Mouse (Mus musculus) heart, adult 18-20 months (tissue): ENCODE measurements around the gene Naa50. TPM values are rescaled to one million over a fixed set of nuclear protein-coding genes. Genes with fewer than 3 reads are reported as not detected.

ENCODE experiments used
- DNase-seq, 2 experiments: peaks; one replicate each; pipeline ENCODE4 v3.0.0; 2021 to 2022; ENCODE audit warnings: mixed read lengths in 1 of 2
- total RNA-seq, 2 experiments: library from RNA; stranded (reverse); gene quantifications; 2 replicates each; pipeline ENCODE4 v1.2.3; 2021

Naa50 gene
- total RNA-seq, 2 experiments from 2014 or later, result 54.6 to 55.7 TPM

DNA sequence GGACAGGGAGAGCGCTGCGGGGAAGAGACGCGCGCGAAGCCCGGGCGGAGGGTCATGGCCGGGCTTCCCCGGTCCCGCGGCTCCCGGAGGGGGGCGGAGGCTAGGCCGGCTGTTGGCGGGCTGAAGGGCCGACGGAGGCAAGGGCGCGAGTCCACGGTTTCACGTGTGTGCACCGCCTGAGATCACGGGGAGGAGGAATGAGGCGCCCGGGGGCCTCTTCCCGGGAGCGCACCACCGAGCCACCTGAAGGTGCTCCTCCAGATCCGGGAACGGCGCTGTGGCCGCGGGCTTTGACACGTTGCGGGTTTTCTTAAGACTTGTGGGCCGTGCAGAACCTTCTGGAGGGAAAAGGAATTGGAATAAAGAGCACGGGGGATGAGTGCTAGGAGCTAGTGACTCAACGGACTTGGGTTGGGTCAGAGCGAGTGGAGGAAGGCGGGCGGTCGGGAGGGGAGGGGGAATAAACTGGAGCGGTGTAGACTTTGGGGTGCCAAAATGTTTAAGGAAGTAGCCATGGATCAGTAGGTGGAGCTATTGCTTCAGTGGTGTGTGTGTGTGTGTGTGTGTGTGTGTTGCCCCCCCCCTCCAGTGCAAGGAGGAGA is 657 bp downstream of the Naa50 start:
- peak; percentile 84 to 90 for DNase-seq

GRCm38 (mm10) chr16:44141483-44141882 is 1.9 kb downstream of the Naa50 start:
- peak; percentile 29 to 39 for DNase-seq

DNA sequence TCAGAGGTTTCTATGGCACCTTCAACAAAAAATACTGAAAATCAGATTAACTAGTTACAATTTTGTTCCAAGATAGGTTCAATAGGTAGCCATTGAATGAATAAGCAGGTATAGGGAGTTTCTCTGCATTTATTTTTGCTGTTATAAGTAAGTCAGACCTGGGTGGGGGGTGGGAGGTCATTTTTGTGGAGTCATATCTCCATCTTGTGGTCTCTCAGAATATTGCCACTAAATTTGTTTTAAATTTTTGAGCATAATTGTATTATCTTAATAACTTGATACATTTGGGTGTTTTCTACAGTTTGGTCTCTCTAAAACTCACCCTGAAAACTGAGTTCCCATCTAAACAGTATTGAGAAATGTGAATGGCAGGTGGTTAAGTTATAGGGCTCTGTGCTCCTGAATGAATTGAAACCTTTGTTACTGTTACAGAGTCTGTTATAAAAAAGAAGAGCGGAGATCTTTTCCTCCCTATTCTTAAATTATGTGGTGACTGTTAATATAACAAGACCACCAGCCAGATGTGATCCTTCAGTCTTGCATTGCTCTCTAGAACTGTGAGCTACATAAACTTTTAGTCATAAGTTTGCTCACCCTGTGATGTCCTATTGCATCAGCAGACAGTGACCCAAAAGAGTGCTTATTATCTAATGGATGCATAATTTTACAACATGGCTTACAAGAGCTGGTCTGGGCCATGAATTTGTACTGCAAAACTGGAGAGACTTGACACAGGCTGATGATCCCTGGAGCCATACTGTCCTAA is 9.6 kb downstream of the Naa50 start:
- no peak for DNase-seq

DNA sequence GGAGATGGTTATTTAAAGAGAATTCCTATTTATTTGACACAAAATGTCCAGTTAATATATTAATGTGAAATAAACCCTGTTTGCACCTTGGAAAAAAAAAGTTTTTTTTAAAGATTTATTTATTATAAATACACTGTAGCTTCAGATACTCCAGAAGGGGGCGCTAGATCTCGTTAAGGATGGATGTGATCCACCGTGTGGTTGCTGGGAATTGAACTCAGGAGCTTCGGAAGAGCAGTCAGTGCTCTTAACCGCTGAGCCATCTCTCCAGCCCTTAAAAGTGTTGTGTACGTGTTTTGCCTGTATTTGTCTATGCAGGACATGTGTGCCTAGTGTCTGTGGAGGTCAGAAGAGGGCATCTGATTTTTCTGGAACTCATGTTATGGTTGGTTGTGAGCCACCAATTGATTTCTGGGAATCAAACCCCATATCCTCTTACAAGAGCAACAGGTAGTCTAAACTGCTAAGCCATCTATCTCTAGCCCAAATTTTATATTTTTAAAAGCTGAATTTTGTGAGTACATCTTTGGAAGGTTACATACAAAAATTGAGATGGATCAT is 14.9 kb downstream of the Naa50 start:
- DNase-seq, result no peak

DNA sequence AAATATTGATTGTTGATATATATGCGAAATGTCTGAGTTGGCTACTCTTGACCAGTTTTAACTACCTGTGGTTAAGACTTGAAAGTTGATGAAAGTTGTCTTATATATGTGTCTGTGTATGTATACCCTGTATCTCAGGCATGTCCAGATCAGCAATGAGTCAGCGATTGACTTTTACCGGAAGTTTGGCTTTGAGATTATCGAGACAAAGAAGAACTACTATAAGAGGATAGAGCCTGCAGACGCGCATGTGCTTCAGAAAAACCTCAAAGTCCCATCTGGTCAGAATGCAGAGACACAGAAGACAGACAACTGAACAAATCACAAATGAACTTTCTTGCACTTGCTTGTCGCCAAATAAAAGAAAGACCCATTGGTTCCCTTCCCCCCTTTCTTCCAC is 19.7 kb downstream of the Naa50 start:
- no peak for DNase-seq

DNA sequence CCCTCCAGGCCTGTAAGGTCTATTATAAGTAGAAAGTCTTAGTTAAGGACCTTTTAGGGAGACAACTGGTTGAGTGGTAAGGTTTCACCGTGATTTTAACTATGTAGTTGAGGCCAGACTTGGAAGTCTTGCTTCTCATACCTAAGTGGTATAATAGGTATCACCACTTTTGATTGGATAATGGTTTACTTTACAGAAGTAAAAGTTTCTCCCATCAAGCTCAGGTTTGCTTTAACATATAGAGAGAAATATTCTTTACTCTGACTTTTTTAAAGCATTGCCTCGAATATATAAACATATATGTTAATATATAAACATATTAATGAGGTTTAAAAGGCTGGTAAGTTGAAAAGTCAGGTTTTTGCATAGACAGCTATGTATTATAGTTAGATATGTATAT is 24.2 kb downstream of the Naa50 start:
- no peak for DNase-seq

DNA sequence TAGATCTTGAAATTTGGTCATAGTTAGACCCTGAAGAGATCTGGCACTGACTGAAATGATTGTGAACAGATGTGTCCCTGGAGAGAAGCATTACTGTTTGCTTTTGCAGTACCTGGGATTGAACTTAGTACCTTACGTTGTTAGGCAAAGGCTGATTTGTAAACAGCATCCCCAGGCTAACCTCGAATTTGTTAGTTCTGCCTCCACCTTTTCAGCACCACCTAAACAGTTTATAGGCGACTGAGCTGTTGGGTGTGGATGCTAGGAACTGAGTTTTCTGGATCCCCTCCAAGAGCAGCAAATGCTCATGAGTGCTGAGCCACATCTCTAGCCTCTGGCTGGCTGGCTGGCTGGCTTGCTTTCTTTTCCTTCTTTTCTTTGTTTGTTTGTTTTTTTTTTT is 25.6 kb downstream of the Naa50 start:
- peak in 1 of 2 experiments; percentile 17 for DNase-seq

DNA sequence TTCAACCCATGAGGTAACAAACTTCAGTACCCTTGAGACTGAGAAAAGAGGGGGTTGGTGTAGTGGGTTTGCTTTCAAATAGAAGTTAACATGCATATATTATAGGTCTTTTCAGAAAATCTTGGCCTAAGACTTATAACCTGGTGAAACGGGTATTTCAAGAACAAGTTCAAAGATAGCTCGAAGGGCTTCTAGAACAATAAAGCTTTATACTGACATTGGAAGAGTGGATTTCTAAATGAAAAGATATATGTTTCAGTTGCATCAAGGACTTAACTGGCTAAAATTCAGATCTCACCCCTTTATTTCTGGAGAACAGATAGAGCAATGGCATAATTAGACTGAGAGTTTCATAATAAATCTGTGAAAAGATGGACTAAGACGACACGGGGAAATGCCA is 29.4 kb downstream of the Naa50 start:
- DNase-seq, result no peak

- peak; percentile 97 to 100 for DNase-seq
Observed at GRCm38 (mm10) chr16:44172297-44173154, 32.9 kb downstream of the Naa50 start.

GRCm38 (mm10) chr16:44173155-44173941 is 33.7 kb downstream of the Naa50 start, which contains the start of gene Usf3:
TSS of gene Usf3 (plus strand) at chr16:44173246.
- DNase-seq, result peak; percentile 59 to 72

DNA sequence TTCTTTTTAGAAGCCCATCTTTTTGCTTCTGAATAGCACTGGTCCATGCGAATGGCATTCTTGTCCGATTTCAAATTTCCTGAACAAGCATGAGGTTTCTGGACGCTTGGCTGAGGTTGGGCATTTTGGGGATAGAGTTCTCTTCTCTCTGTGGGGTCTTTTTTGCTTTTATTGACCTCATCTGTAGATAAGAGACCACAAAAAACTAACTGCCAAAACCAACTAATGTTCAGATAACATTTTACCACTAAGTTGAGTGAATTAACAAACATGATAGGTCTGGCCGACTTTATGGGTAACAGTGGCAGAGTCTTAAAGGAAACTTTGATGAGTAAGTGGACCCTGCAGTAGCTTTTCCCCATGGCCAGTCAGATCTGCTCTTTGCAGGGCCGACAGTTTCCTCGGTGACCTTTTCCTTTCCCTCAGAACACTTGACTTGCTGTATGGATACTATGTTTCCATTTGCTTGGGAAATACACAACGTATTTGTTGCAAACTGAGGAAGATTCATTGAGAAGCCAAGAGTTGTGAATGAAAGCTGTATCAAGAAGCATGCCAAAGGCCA is 34.4 kb downstream of the Naa50 start:
- DNase-seq, result peak in 1 of 2 experiments; percentile 19

GRCm38 (mm10) chr16:44175001-44175400 is 35.4 kb downstream of the Naa50 start:
- DNase-seq, result no peak

DNA sequence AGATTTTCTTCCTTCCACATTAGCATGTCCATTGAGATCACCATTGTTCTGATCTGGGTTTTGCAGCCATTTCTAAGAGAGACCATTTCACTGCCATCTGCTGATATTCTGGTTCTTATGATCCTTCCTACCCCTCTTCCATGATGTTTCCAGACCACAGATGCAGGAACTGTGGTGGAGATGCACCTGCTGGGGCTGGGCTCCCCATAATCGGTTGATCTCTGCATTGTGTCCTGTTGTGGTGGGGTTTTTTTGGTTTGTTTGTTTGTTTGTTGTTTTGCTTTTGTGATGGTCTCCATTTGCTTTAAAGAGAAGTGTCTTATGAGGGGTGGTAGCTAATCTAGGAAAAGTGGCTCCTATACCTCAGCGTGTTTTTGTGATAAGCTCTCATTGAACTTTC is 36.9 kb downstream of the Naa50 start:
- DNase-seq, result no peak

- no peak for DNase-seq
Observed at GRCm38 (mm10) chr16:44178555-44178954, 38.9 kb downstream of the Naa50 start.

- DNase-seq, result no peak
Observed at GRCm38 (mm10) chr16:44182597-44182996, 43.0 kb downstream of the Naa50 start.

GRCm38 (mm10) chr16:44184769-44185168 is 45.1 kb downstream of the Naa50 start:
- DNase-seq, result no peak

DNA sequence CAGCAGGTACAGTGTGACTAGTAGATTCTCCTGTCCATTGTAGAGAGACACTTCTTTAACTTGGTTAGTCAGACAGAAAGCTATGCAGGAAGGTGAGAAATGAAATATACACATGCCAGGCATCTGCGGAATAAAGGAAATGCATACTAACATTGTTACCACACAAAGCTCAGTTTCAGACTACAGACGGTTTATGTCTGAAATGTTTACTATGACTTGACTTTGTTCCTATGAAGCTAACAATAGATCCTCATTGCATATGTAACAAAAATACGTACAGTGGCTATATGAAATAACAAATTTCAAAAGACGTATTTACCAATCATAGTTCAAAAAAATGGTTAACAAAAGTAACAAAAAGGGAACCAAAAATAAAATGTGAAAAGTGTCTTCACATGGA is 47.5 kb downstream of the Naa50 start:
- DNase-seq, result no peak

GRCm38 (mm10) chr16:44188766-44189165 is 49.1 kb downstream of the Naa50 start:
- no peak for DNase-seq

- DNase-seq, result no peak
Observed at GRCm38 (mm10) chr16:44190032-44190431, 50.4 kb downstream of the Naa50 start.

DNA sequence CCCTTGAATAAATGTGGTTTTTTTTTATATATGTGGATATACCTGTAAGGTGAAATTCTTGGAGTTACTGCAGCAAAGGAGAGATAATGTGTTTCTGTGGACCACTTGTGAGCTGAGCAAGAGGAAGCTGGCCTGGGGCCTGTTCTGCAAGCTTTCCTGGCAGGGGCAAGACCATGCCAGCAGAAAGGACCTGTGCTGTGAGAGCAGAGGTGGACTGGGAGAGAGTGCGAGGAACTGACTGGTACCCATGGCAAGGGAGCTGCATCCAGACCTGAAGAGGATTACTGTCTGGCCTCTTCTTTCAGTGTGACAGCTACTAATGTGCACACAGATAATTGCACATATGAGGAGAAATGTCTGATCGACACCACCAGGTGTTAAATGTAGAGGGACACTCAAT is 51.3 kb downstream of the Naa50 start:
- no peak for DNase-seq

DNA sequence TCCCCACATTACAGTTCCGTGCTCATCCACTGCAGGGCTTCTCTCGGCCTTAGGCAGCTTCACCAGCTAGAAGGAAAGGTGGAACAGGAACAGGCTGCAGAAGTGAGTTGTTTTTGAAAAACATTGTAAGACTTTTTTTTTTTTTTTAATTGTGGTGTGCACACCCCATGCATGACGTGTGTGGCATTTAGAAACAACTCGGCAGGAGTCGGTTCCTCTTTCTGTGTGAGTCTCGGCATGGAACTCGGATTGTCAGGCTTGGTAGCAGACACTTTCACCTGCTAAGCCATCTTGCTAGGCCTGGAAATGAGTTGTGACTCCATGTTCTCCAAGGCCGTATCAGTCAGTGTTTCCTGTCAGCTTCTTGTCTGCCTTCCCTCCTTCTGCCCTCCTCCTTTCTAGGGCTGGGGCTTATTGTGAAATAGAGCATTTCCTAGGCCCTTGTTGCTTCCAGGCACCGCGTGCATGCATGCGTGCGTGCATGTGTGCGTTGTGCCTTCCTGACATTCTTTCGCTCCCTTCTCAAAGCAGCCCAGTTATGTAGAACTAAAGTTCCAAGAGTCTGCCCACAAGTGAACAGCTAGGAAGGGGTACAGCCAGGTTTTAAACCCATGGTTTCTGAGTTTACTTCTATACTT is 59.6 kb downstream of the Naa50 start:
- no peak for DNase-seq
